Mouse (Mus musculus): ENCODE results near the gene Ttbk2. TPM values are rescaled to one million over a fixed set of nuclear protein-coding genes. Genes with fewer than 3 reads are reported as not detected.
A peak's percentile ranks its signal among the peaks of the same experiment; 100 is the strongest.

Ttbk2 gene
- polyA plus RNA-seq, 1 experiment from 2014 or later = 0.80 TPM

GRCm38 (mm10) chr2:120710948-120711347 is 139.5 kb downstream of the Ttbk2 start:
- Histone ChIP-seq H3K4me2 (no peak overlapping the region), H3K9me3 (replicated peaks) (no peaks in the 10 kb centered on the region), H3K27me3 (no peaks in the 10 kb centered on the region), H3K27ac (no peak overlapping the region), H3K4me3 (replicated peaks) (no peak overlapping the region), H3K9ac (no peak overlapping the region), H3K4me1 (replicated peaks) (peaks cover 12% of the 10 kb centered on the region), H3K36me3 (peaks cover 38% of the 10 kb centered on the region)
- ATAC-seq (ENCODE audit: low read depth) (peak; percentile 64), DNase-seq (no peak)
- WGBS (ENCODE audit: insufficient replicate concordance) = 43% methylated on average over 3 of the region's 3 CpGs

- ATAC-seq (ENCODE audit: low read depth) (no peak), DNase-seq (no peak)
- H3K9ac ChIP-seq = no peak overlapping the region
- WGBS (ENCODE audit: insufficient replicate concordance) = 33% methylated on average over 3 of the region's 3 CpGs
- peaks cover 12% of the 10 kb centered on the region for H3K4me1 ChIP-seq (replicated peaks)
- H3K9me3 ChIP-seq (replicated peaks) = no peaks in the 10 kb centered on the region
- H3K4me2 ChIP-seq = no peak overlapping the region
- no peaks in the 10 kb centered on the region for H3K27me3 ChIP-seq
- no peak overlapping the region for H3K27ac ChIP-seq
- H3K36me3 ChIP-seq = peaks cover 33% of the 10 kb centered on the region
- H3K4me3 ChIP-seq (replicated peaks) = no peak overlapping the region
Observed at GRCm38 (mm10) chr2:120710154-120710553, 140.2 kb downstream of the Ttbk2 start.

DNA sequence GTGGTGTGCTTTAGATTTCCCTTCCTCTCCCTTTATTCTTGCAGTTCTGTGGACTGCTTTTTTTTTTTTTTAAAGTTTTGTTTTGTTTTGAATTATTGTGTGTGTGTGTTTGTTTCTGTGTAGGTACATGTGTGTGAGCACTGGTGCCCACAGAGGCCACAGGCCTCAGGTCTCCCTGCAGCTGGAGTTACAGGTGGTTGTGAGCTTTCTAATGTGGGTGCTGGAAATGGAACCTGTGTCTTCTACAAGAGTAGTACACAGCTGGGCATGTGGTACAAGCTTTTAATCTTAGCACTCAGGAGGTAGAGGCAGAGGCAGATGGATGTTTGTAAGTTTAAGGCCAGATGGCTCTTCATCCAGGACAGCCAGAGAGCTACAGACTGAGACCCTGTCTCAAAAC is 143.4 kb downstream of the Ttbk2 start:
- Histone ChIP-seq H3K4me2 (no peak overlapping the region), H3K9me3 (replicated peaks) (no peaks in the 10 kb centered on the region), H3K27me3 (no peaks in the 10 kb centered on the region), H3K4me3 (replicated peaks) (no peak overlapping the region), H3K36me3 (peaks cover 2% of the 10 kb centered on the region), H3K27ac (no peak overlapping the region), H3K9ac (no peak overlapping the region), H3K4me1 (replicated peaks) (peaks cover 12% of the 10 kb centered on the region)
- ATAC-seq (ENCODE audit: low read depth) (no peak), DNase-seq (no peak)

- Histone ChIP-seq H3K4me1 (replicated peaks) (peaks cover 26% of the 10 kb centered on the region), H3K9me3 (replicated peaks) (no peaks in the 10 kb centered on the region), H3K27me3 (no peaks in the 10 kb centered on the region), H3K27ac (no peak overlapping the region), H3K36me3 (no peaks in the 10 kb centered on the region), H3K4me3 (replicated peaks) (no peak overlapping the region), H3K9ac (no peak overlapping the region), H3K4me2 (no peak overlapping the region)
- no peak for ATAC-seq (ENCODE audit: low read depth)
- no peak for DNase-seq
- WGBS (ENCODE audit: insufficient replicate concordance) = 29% methylated on average over 5 of the region's 5 CpGs
Observed at GRCm38 (mm10) chr2:120702675-120703074, 147.7 kb downstream of the Ttbk2 start.

GRCm38 (mm10) chr2:120700379-120700885 is 150.0 kb downstream of the Ttbk2 start:
- WGBS (ENCODE audit: insufficient replicate concordance) = 22% methylated on average over 3 of the region's 3 CpGs
- no peak overlapping the region for H3K4me2 ChIP-seq
- no peaks in the 10 kb centered on the region for H3K36me3 ChIP-seq
- no peaks in the 10 kb centered on the region for H3K9me3 ChIP-seq (replicated peaks)
- H3K9ac ChIP-seq = no peak overlapping the region
- DNase-seq (no peak), ATAC-seq (ENCODE audit: low read depth) (0 out of 2 replicates have a peak, but pooled peaks have one; percentile 30)
- no peak overlapping the region for H3K27ac ChIP-seq
- H3K4me3 ChIP-seq (replicated peaks) = no peak overlapping the region
- peaks cover 36% of the 10 kb centered on the region for H3K4me1 ChIP-seq (replicated peaks)
- H3K27me3 ChIP-seq = no peaks in the 10 kb centered on the region

DNA sequence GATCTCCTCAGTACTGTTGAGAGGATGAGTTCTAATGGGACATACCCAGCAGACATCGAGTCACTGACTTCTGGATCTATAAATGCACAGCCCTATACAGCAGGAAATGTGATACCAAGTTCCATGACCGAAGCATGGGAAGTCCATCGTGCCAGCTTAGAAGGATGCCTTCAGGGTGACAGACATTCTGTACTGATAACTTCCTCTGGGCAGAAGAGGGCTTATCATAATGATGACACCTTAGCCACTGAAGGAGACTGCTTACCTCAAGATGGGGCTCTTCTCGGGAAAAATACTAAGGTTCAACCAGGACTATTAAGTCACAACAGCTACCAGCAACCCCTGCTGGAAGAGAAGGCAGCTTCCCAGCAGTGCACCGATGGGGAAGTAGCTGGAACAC is 152.6 kb downstream of the Ttbk2 start:
- Histone ChIP-seq H3K4me1 (replicated peaks) (peaks cover 41% of the 10 kb centered on the region), H3K4me3 (replicated peaks) (no peak overlapping the region), H3K4me2 (peak overlapping the region; percentile 36), H3K9ac (peak overlapping the region; percentile 14; the same call in 1 of the 2 replicates), H3K9me3 (replicated peaks) (no peaks in the 10 kb centered on the region), H3K27me3 (no peaks in the 10 kb centered on the region), H3K27ac (peak overlapping the region; percentile 65), H3K36me3 (no peaks in the 10 kb centered on the region)
- DNase-seq (peak; percentile 35), ATAC-seq (ENCODE audit: low read depth) (peak; percentile 93)
- 23% methylated on average over 5 of the region's 5 CpGs for WGBS (ENCODE audit: insufficient replicate concordance)

Other genes with a start within 250 kb of the Ttbk2 start
- 17.6 and 19.1 TPM in 2 replicates for gene Haus2, start 241.2 kb downstream of the Ttbk2 start, polyA plus RNA-seq (2015; fragmentation: Nextera tagmentation; extraction: Ambion mirVana)
- gene Lrrc57, start 241.1 kb downstream of the Ttbk2 start, polyA plus RNA-seq (2015; fragmentation: Nextera tagmentation; extraction: Ambion mirVana) = 14.2 and 15.6 TPM in 2 replicates
- 0.61 and 0.85 TPM in 2 replicates for gene Stard9, start 221.5 kb downstream of the Ttbk2 start, polyA plus RNA-seq (2015; fragmentation: Nextera tagmentation; extraction: Ambion mirVana)
- gene Cdan1, start 476 bp downstream of the Ttbk2 start, polyA plus RNA-seq (2015; fragmentation: Nextera tagmentation; extraction: Ambion mirVana) = 2.9 and 3.6 TPM in 2 replicates
- gene Ubr1, start 120.1 kb upstream of the Ttbk2 start, polyA plus RNA-seq (2015; fragmentation: Nextera tagmentation; extraction: Ambion mirVana) = 14.1 and 16.8 TPM in 2 replicates
- 1.9 and 2.3 TPM in 2 replicates for gene Tmem62, start 126.4 kb upstream of the Ttbk2 start, polyA plus RNA-seq (2015; fragmentation: Nextera tagmentation; extraction: Ambion mirVana)
- 43.5 and 48.3 TPM in 2 replicates for gene Ccndbp1, start 157.8 kb upstream of the Ttbk2 start, polyA plus RNA-seq (2015; fragmentation: Nextera tagmentation; extraction: Ambion mirVana)
- gene Epb42, start 186.5 kb upstream of the Ttbk2 start, polyA plus RNA-seq (2015; fragmentation: Nextera tagmentation; extraction: Ambion mirVana) = 136 and 159 TPM in 2 replicates
- not detected in 2 replicates for gene Tgm5, start 235.2 kb upstream of the Ttbk2 start, polyA plus RNA-seq (2015; fragmentation: Nextera tagmentation; extraction: Ambion mirVana)